Mouse (Mus musculus) intestine, embryonic 16.5 days (tissue): ENCODE data around the gene Npas2. TPM values are rescaled to one million over a fixed set of nuclear protein-coding genes. Genes with fewer than 3 reads are reported as not detected.

Experiments
- ATAC-seq: fragments of 200-750 bp; cut with Nextera tagmentation; 2 replicates; pipeline ENCODE4 v1.8.0; 2017; ENCODE audit warnings: moderate TSS enrichment, moderate library complexity
- H3K27ac ChIP-seq: fragments of 300-500 bp; sonication (generic); 2 replicates; pipeline ENCODE4 v1.5.1; 2014; ENCODE audit warnings: mild to moderate bottlenecking, low read length
- H3K27me3 ChIP-seq: fragments of 300-500 bp; sonication (generic); replicated peaks from 2 replicates; pipeline ENCODE4 v1.6.1; 2014; ENCODE audit warnings: low read length, control low read depth, mixed read lengths; ENCODE audit not compliant: control insufficient read depth, insufficient read depth
- H3K36me3 ChIP-seq: fragments of 300-500 bp; sonication (generic); 2 replicates; pipeline ENCODE4 v1.6.1; 2014; ENCODE audit warnings: low read length, control low read depth; ENCODE audit not compliant: control insufficient read depth, insufficient read depth
- H3K4me1 ChIP-seq: fragments of 300-500 bp; sonication (generic); 2 replicates; pipeline ENCODE4 v1.6.1; 2014; ENCODE audit warnings: low read length, control low read depth, mixed read lengths; ENCODE audit not compliant: control insufficient read depth, insufficient read depth
- H3K4me2 ChIP-seq: fragments of 300-500 bp; sonication (generic); 2 replicates; pipeline ENCODE4 v1.6.1; 2014; ENCODE audit warnings: low read depth, low read length, control low read depth
- H3K4me3 ChIP-seq: fragments of 300-500 bp; sonication (generic); 2 replicates; pipeline ENCODE4 v1.5.1; 2014; ENCODE audit warnings: mild to moderate bottlenecking, low read length
- H3K9ac ChIP-seq: fragments of 300-500 bp; sonication (generic); 2 replicates; pipeline ENCODE4 v1.6.1; 2014; ENCODE audit warnings: low read depth, low read length
- H3K9me3 ChIP-seq: fragments of 300-500 bp; sonication (generic); 2 replicates; pipeline ENCODE4 v1.6.1; 2016; ENCODE audit warnings: low read length, control low read depth; ENCODE audit not compliant: control insufficient read depth
- WGBS: fragments of 180-500 bp; shearing (Covaris S2); extraction: QIAGEN DNeasy Blood & Tissue Kit; methylation state at CpG from one replicate; pipeline ENCODE4 v1.1.7; 2014; 5-methylcytosine and 5-hydroxymethylcytosine counted together
- polyA plus RNA-seq: library from polyadenylated mRNA; unstranded; fragments of >200 nt; fragmentation: Nextera tagmentation; extraction: Ambion mirVana; gene quantifications from 2 replicates; pipeline ENCODE4 v1.2.1, GENCODE M21; 2015

Gene Npas2
- polyA plus RNA-seq, 1 experiment from 2014 or later: 0.70 TPM

- WGBS: 76% methylated on average over 5 of the region's 5 CpGs
- ATAC-seq: no peak
- H3K4me1 ChIP-seq: no peaks in the 10 kb centered on the region
- H3K4me3 ChIP-seq: no peak overlapping the region
- no peaks in the 10 kb centered on the region for H3K27me3 ChIP-seq
- H3K9ac ChIP-seq: no peak overlapping the region
- no peaks in the 10 kb centered on the region for H3K36me3 ChIP-seq
- H3K27ac ChIP-seq: no peak overlapping the region
- H3K4me2 ChIP-seq: no peak overlapping the region
- no peaks in the 10 kb centered on the region for H3K9me3 ChIP-seq
Measured at GRCm38 (mm10) chr1:39185833-39186232, 7.7 kb upstream of the Npas2 start.

GRCm38 (mm10) chr1:39186711-39187437, 6.7 kb upstream of the Npas2 start:
- WGBS: 39% methylated on average over 6 of the region's 6 CpGs

GRCm38 (mm10) chr1:39191122-39191521, 2.4 kb upstream of the Npas2 start:
- no peak overlapping the region for H3K4me2 ChIP-seq
- WGBS: 39% methylated on average over 5 of the region's 5 CpGs
- H3K9ac ChIP-seq: no peak overlapping the region
- no peak for ATAC-seq
- peaks cover 10% of the 10 kb centered on the region for H3K4me1 ChIP-seq
- H3K36me3 ChIP-seq: no peaks in the 10 kb centered on the region
- H3K9me3 ChIP-seq: no peaks in the 10 kb centered on the region
- H3K4me3 ChIP-seq: no peak overlapping the region
- H3K27ac ChIP-seq: no peak overlapping the region
- peaks cover 20% of the 10 kb centered on the region for H3K27me3 ChIP-seq

More at GRCm38 (mm10) chr1:39186711-39187437, 6.7 kb upstream of the Npas2 start:
- Histone ChIP-seq H3K27ac (peak overlapping the region; percentile 38; the same call in 1 of the 2 replicates), H3K4me2 (no peak overlapping the region), H3K36me3 (no peaks in the 10 kb centered on the region), H3K27me3 (no peaks in the 10 kb centered on the region), H3K4me1 (no peaks in the 10 kb centered on the region), H3K9ac (no peak overlapping the region), H3K4me3 (no peak overlapping the region), H3K9me3 (no peaks in the 10 kb centered on the region)
- ATAC-seq: peak; percentile 86

- H3K9ac ChIP-seq: peak overlapping the region; percentile 76
- peaks cover 10% of the 10 kb centered on the region for H3K4me1 ChIP-seq
- H3K9me3 ChIP-seq: no peaks in the 10 kb centered on the region
- ATAC-seq: peak; percentile 61
- peaks cover 22% of the 10 kb centered on the region for H3K27me3 ChIP-seq
- H3K4me2 ChIP-seq: peak overlapping the region; percentile 100
- H3K27ac ChIP-seq: peak overlapping the region; percentile 40
- peak overlapping the region; percentile 80 for H3K4me3 ChIP-seq
- no peaks in the 10 kb centered on the region for H3K36me3 ChIP-seq
- WGBS: 3% methylated on average over 28 of the region's 28 CpGs
Measured at GRCm38 (mm10) chr1:39192460-39192996, 1.0 kb upstream of the Npas2 start.

GRCm38 (mm10) chr1:39193862-39194675, 538 bp downstream of the Npas2 start:
- no peaks in the 10 kb centered on the region for H3K9me3 ChIP-seq
- ATAC-seq: peak; percentile 66
- no peaks in the 10 kb centered on the region for H3K36me3 ChIP-seq
- H3K9ac ChIP-seq: peak overlapping the region; percentile 76
- under 1% methylated on average over 65 of the region's 76 CpGs for WGBS
- peak overlapping the region; percentile 100 for H3K4me2 ChIP-seq
- peaks cover 10% of the 10 kb centered on the region for H3K4me1 ChIP-seq
- H3K4me3 ChIP-seq: peak overlapping the region; percentile 80
- no peak overlapping the region for H3K27ac ChIP-seq
- H3K27me3 ChIP-seq: peaks cover 22% of the 10 kb centered on the region

- peak overlapping the region; percentile 80; the same call in 1 of the 2 replicates for H3K4me3 ChIP-seq
- H3K9ac ChIP-seq: no peak overlapping the region
- no peak overlapping the region for H3K27ac ChIP-seq
- no peaks in the 10 kb centered on the region for H3K9me3 ChIP-seq
- no peak for ATAC-seq
- 4% methylated on average over 11 of the region's 11 CpGs for WGBS
- no peak overlapping the region for H3K4me2 ChIP-seq
- H3K36me3 ChIP-seq: no peaks in the 10 kb centered on the region
- H3K4me1 ChIP-seq: peaks cover 10% of the 10 kb centered on the region
- peaks cover 22% of the 10 kb centered on the region for H3K27me3 ChIP-seq
Measured at GRCm38 (mm10) chr1:39194959-39195358, 1.4 kb downstream of the Npas2 start.

- no peak overlapping the region for H3K9ac ChIP-seq
- no peak overlapping the region for H3K4me2 ChIP-seq
- H3K9me3 ChIP-seq: no peaks in the 10 kb centered on the region
- no peak for ATAC-seq
- 39% methylated on average over 6 of the region's 6 CpGs for WGBS
- no peaks in the 10 kb centered on the region for H3K36me3 ChIP-seq
- H3K4me1 ChIP-seq: peaks cover 10% of the 10 kb centered on the region
- H3K27me3 ChIP-seq: peaks cover 22% of the 10 kb centered on the region
- no peak overlapping the region for H3K4me3 ChIP-seq
- no peak overlapping the region for H3K27ac ChIP-seq
Measured at GRCm38 (mm10) chr1:39196126-39196525, 2.6 kb downstream of the Npas2 start.

- 49% methylated on average over 12 of the region's 12 CpGs for WGBS
- H3K9ac ChIP-seq: no peak overlapping the region
- no peak overlapping the region for H3K4me3 ChIP-seq
- peaks cover 10% of the 10 kb centered on the region for H3K4me1 ChIP-seq
- H3K9me3 ChIP-seq: no peaks in the 10 kb centered on the region
- peak overlapping the region; percentile 34 for H3K4me2 ChIP-seq
- peak; percentile 40 for ATAC-seq
- H3K27me3 ChIP-seq: peaks cover 22% of the 10 kb centered on the region
- no peaks in the 10 kb centered on the region for H3K36me3 ChIP-seq
- no peak overlapping the region for H3K27ac ChIP-seq
Measured at GRCm38 (mm10) chr1:39196676-39197375, 3.3 kb downstream of the Npas2 start.

- Histone ChIP-seq H3K9ac (no peak overlapping the region), H3K4me3 (no peak overlapping the region), H3K36me3 (no peaks in the 10 kb centered on the region), H3K4me1 (no peaks in the 10 kb centered on the region), H3K9me3 (no peaks in the 10 kb centered on the region), H3K27ac (no peak overlapping the region), H3K27me3 (no peaks in the 10 kb centered on the region), H3K4me2 (no peak overlapping the region)
- ATAC-seq: no peak
- WGBS: 66% methylated on average over 10 of the region's 10 CpGs
Measured at GRCm38 (mm10) chr1:39205021-39205420, 11.5 kb downstream of the Npas2 start.
